22 mouse cellular contexts compared by ENCODE assay signal in genomic region chrX:158703411-158703810, GRCm38 (mm10).
DNase-seq lines count a peak whose midpoint lies in the region; ATAC-seq and TF ChIP-seq lines count a peak whose summit lies in the region.
"Had no signal": no experiment of that assay in that cellular context is flagged by ENCODE, and none has a peak within 500 bp of the region (broad histone marks: within the 10 kb centered on the region; RNA-seq: fewer than 3 reads in every experiment).

No protein-coding gene starts in this region.

- H3K27me3 ChIP-seq in hindbrain, postnatal 0 days (ENCODE audit: insufficient read depth, low read length), result no peaks in the 10 kb centered on the region
- H3K27me3 ChIP-seq in hindbrain, embryonic 11.5 days (ENCODE audit: control insufficient read depth, insufficient read depth, low read length), result no peaks in the 10 kb centered on the region
- peaks cover 46% of the 10 kb centered on the region; the same call in 1 of the 2 replicates for H3K27me3 ChIP-seq in embryonic facial prominence, embryonic 10.5 days (replicated peaks; ENCODE audit: low read depth, poor library complexity, severe bottlenecking)
- no peaks in the 10 kb centered on the region for H3K27me3 ChIP-seq in forebrain, embryonic 14.5 days (replicated peaks; ENCODE audit: control insufficient read depth, insufficient read depth, low read length)
- H3K27me3 ChIP-seq: CH12.LX; forebrain, embryonic 15.5 days; heart, embryonic 12.5 days; intestine, embryonic 15.5 days had no signal

- no peaks in the 10 kb centered on the region for H3K9me3 ChIP-seq in hindbrain, postnatal 0 days (ENCODE audit: low read length)
- H3K9me3 ChIP-seq in hindbrain, embryonic 11.5 days (ENCODE audit: control insufficient read depth, low read length), result no peaks in the 10 kb centered on the region
- H3K9me3 ChIP-seq in embryonic facial prominence, embryonic 10.5 days, result no peaks in the 10 kb centered on the region
- no peaks in the 10 kb centered on the region for H3K9me3 ChIP-seq in forebrain, embryonic 14.5 days (replicated peaks; ENCODE audit: control insufficient read depth, low read length)
- H3K9me3 ChIP-seq: forebrain, embryonic 15.5 days; heart, embryonic 12.5 days; intestine, embryonic 15.5 days had no signal

- ATAC-seq in hindbrain, postnatal 0 days, result no peak
- no peak for ATAC-seq in hindbrain, embryonic 11.5 days (ENCODE audit: low FRiP score)
- ATAC-seq in forebrain, embryonic 14.5 days, result no peak
- ATAC-seq: forebrain, embryonic 15.5 days; intestine, embryonic 15.5 days; liver, postnatal 0 days; midbrain, embryonic 16.5 days had no signal

- peak; percentile 4 for DNase-seq in hindbrain, postnatal 0 days (ENCODE audit: low spot score)
- no peak for DNase-seq in hindbrain, embryonic 11.5 days (ENCODE audit: low spot score)
- DNase-seq in testis, postnatal 14 days (ENCODE audit: low spot score), result peak; percentile 2
- no peak for DNase-seq in testis, postnatal 10 days (ENCODE audit: low spot score)
- peak; percentile 9 for DNase-seq in embryonic facial prominence, embryonic 10.5 days (ENCODE audit: low spot score)
- DNase-seq in right cerebral cortex, postnatal 25 days, result no peak
- no peak for DNase-seq in forebrain, embryonic 14.5 days (ENCODE audit: low spot score)
- DNase-seq: cerebellum, adult 8-10 months; heart, adult 11 months; heart, postnatal 14 days; kidney, postnatal 14 days; liver; liver, postnatal 0 days; thymus, postnatal 14 days had no signal

- H3K4me2 ChIP-seq in hindbrain, postnatal 0 days (ENCODE audit: low read depth, low read length), result no peak overlapping the region
- no peak overlapping the region for H3K4me2 ChIP-seq in hindbrain, embryonic 11.5 days (replicated peaks; ENCODE audit: low read depth, low read length)
- H3K4me2 ChIP-seq in forebrain, embryonic 14.5 days (ENCODE audit: low read length), result no peak overlapping the region
- H3K4me2 ChIP-seq: forebrain, embryonic 15.5 days; heart, embryonic 12.5 days; hindbrain, embryonic 14.5 days; intestine, embryonic 15.5 days had no signal

- H3K4me1 ChIP-seq in hindbrain, postnatal 0 days (ENCODE audit: insufficient read depth, low read length), result no peaks in the 10 kb centered on the region
- H3K4me1 ChIP-seq in hindbrain, embryonic 11.5 days (replicated peaks; ENCODE audit: control insufficient read depth, insufficient read depth, low read length), result no peaks in the 10 kb centered on the region
- H3K4me1 ChIP-seq in embryonic facial prominence, embryonic 10.5 days, result no peaks in the 10 kb centered on the region
- H3K4me1 ChIP-seq in forebrain, embryonic 14.5 days (ENCODE audit: control insufficient read depth, insufficient read depth, low read length), result no peaks in the 10 kb centered on the region
- H3K4me1 ChIP-seq: forebrain, embryonic 15.5 days; heart, embryonic 12.5 days; intestine, embryonic 15.5 days had no signal

- no peak for TF ChIP-seq CTCF in hindbrain, postnatal 0 days (IDR thresholded peaks at IDR 0.05; ENCODE audit: low read depth)

- no peak overlapping the region for H3K27ac ChIP-seq in hindbrain, postnatal 0 days
- no peak overlapping the region for H3K27ac ChIP-seq in hindbrain, embryonic 11.5 days (ENCODE audit: low read depth, low read length)
- no peak overlapping the region for H3K27ac ChIP-seq in embryonic facial prominence, embryonic 10.5 days (replicated peaks)
- no peak overlapping the region for H3K27ac ChIP-seq in forebrain, embryonic 14.5 days (ENCODE audit: low read depth, low read length)
- H3K27ac ChIP-seq: forebrain, embryonic 15.5 days; hindbrain, embryonic 14.5 days; intestine, embryonic 15.5 days; layer of hippocampus, adult 2 months; stomach, postnatal 0 days had no signal

- H3K36me3 ChIP-seq in hindbrain, postnatal 0 days (ENCODE audit: insufficient read depth, low read length), result no peaks in the 10 kb centered on the region
- no peaks in the 10 kb centered on the region for H3K36me3 ChIP-seq in hindbrain, embryonic 11.5 days (ENCODE audit: control insufficient read depth, insufficient read depth, low read length)
- no peaks in the 10 kb centered on the region for H3K36me3 ChIP-seq in embryonic facial prominence, embryonic 10.5 days (replicated peaks)
- no peaks in the 10 kb centered on the region for H3K36me3 ChIP-seq in forebrain, embryonic 14.5 days (ENCODE audit: control insufficient read depth, insufficient read depth, low read length)
- H3K36me3 ChIP-seq: forebrain, embryonic 15.5 days; heart, embryonic 12.5 days; intestine, embryonic 15.5 days had no signal

- no peak overlapping the region for H3K4me3 ChIP-seq in hindbrain, postnatal 0 days (ENCODE audit: low read length)
- no peak overlapping the region for H3K4me3 ChIP-seq in hindbrain, embryonic 11.5 days (ENCODE audit: low read depth, low read length)
- H3K4me3 ChIP-seq in embryonic facial prominence, embryonic 10.5 days, result no peak overlapping the region
- no peak overlapping the region for H3K4me3 ChIP-seq in forebrain, embryonic 14.5 days (ENCODE audit: low read depth, low read length)
- H3K4me3 ChIP-seq: forebrain, embryonic 15.5 days; heart, embryonic 12.5 days; intestine, embryonic 15.5 days; layer of hippocampus, adult 2 months had no signal

- 68% methylated on average over 3 of the region's 3 CpGs for WGBS in hindbrain, postnatal 0 days
- WGBS in hindbrain, embryonic 11.5 days, result 65% methylated on average over 3 of the region's 3 CpGs
- WGBS in embryonic facial prominence, embryonic 10.5 days, result 35% methylated on average over 3 of the region's 3 CpGs
- WGBS in forebrain, embryonic 14.5 days, result 63% methylated on average over 3 of the region's 3 CpGs

- H3K9ac ChIP-seq in hindbrain, postnatal 0 days (replicated peaks; ENCODE audit: low read length), result no peak overlapping the region
- H3K9ac ChIP-seq in hindbrain, embryonic 11.5 days (ENCODE audit: low read depth, low read length), result no peak overlapping the region
- no peak overlapping the region for H3K9ac ChIP-seq in forebrain, embryonic 14.5 days (ENCODE audit: low read length)
- H3K9ac ChIP-seq: forebrain, embryonic 15.5 days; heart, embryonic 12.5 days; hindbrain, embryonic 14.5 days; intestine, embryonic 15.5 days; liver, postnatal 0 days had no signal

Comparison
In these comparisons a context has a peak if more than half of its experiments do, and no peak if none do; other contexts are left out.
1. DNase-seq: peak in hindbrain, postnatal 0 days (single experiment), testis, postnatal 14 days (single experiment) and embryonic facial prominence, embryonic 10.5 days (single experiment); none in hindbrain, embryonic 11.5 days (single experiment), testis, postnatal 10 days (single experiment), right cerebral cortex, postnatal 25 days (single experiment) and forebrain, embryonic 14.5 days (single experiment).